Mouse (Mus musculus) testis, postnatal 14 days (tissue): ENCODE data around the gene Hmgn3.
"Not testable (repeated sequence)": the region's sequence is repeated elsewhere in the genome, so short reads cannot be mapped to it uniquely, and the experiment has no call there.

Source experiments
- DNase-seq: peaks from one replicate; pipeline ENCODE4 v3.0.0; 2021; ENCODE audit warnings: low spot score

Hmgn3 gene

GRCm38 (mm10) chr9:83146446-83147188 is at the start of gene Hmgn3:
Gene Hmgn3 (minus strand): TSS chr9:83146685.
- peak; percentile 91 for DNase-seq

- DNase-seq = no peak
Observed at GRCm38 (mm10) chr9:83195765-83196164, 49.3 kb upstream of the Hmgn3 start.

- DNase-seq = no peak
Observed at GRCm38 (mm10) chr9:83195007-83195406, 48.5 kb upstream of the Hmgn3 start.

- no peak for DNase-seq
Observed at GRCm38 (mm10) chr9:83187752-83188151, 41.3 kb upstream of the Hmgn3 start.

DNA sequence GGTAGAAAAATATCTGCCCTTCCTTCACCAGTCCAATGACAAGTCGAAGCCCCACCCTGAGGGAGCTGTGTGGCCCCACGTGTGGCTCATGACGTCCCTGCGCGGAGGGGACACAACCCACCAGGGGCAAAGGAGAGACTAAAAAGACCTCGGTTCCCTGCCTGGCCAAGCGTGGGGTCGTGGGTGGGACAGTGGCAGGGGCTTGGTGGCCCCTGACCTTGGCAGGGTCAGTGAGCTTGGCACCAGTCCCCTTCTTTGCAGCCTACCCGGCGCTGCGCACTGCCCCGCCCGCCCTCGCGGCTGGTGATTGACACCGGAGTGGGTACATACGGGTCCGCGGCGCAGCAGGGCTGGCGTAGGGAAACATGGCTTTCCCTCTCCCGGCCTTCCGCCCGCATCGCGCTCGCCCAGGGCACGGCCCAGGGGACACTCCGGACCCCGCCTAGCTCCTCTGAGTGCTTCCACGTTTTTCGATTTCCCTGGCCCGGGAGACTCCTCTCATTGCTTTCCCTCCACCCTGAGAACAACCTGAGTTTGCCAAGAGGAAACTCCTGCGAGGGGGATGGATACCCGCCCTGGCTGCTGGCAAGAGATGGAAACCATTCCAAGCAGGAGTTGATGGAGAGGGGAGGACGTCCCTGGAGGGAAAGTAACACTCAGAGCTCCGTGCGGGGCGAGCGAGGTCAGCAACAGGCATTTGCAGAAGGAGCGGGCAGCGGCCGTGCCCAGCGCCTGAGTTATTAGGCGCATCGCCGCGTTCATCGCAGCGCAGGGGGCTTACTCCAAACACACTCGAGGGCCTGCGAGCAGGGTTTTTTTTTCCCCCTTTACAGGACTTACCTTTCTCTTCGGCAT is 667 bp downstream of the Hmgn3 start:
- DNase-seq = peak; percentile 69

DNA sequence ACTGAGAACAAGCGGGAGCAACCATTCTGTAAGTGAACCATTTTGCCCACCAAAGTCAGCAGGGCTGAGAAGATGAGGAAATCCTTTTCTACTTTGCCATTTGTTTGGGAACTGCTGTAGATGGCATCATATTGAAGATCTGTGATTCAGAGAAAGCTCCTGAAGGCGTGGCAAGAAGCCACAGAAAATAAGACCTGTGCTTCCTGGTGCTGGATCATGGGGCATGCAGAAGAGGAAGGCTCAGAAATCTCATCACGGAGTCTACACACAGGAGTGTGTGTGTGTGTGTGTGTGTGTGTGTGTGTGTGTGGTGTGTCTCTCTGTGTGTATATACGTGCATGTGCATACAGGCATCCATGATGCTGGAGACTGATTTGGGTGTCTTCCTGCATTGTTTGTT is 16.7 kb downstream of the Hmgn3 start:
- no peak for DNase-seq

GRCm38 (mm10) chr9:83127840-83128239 is 18.6 kb downstream of the Hmgn3 start:
- no peak for DNase-seq

GRCm38 (mm10) chr9:83126482-83126881 is 20.0 kb downstream of the Hmgn3 start:
- DNase-seq = not testable (repeated sequence)

DNA sequence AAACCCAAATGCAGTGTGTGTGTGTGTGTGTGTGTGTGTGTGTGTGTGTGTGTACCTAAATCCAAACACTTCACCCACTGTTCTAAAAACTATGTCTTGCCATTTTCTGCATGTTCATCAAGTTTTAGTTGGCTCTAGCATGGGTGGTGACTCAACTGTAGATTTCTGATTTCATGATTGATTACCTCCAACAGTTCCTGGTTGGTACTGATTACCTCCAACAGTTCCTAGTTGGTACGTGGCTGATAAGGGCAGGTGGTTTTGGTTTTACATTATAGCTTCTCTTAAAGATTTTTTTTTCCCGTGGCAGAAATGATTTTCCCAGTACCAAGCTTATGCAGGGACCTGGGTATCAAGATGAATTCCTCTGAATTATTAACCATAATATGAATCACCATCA is 27.3 kb downstream of the Hmgn3 start:
- no peak for DNase-seq

DNA sequence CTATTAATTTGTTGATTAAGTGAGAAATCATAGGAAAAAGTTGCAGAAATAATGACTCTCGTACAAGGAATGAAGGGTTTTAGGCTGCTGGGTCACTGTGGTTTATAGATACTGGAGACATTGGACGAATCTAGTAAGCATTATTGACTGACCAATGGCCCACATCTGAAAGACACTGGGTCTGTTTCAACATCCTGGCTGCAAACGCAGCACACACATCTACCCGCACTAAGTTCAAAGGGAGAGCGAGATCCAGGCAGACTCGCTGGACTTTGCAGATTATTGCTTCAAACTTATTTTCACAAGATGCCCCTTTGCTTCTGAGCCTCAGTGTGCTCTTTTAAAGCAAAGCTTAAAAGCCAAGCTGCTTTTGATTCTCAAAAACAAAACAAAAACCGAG is 29.0 kb downstream of the Hmgn3 start:
- DNase-seq = no peak

DNA sequence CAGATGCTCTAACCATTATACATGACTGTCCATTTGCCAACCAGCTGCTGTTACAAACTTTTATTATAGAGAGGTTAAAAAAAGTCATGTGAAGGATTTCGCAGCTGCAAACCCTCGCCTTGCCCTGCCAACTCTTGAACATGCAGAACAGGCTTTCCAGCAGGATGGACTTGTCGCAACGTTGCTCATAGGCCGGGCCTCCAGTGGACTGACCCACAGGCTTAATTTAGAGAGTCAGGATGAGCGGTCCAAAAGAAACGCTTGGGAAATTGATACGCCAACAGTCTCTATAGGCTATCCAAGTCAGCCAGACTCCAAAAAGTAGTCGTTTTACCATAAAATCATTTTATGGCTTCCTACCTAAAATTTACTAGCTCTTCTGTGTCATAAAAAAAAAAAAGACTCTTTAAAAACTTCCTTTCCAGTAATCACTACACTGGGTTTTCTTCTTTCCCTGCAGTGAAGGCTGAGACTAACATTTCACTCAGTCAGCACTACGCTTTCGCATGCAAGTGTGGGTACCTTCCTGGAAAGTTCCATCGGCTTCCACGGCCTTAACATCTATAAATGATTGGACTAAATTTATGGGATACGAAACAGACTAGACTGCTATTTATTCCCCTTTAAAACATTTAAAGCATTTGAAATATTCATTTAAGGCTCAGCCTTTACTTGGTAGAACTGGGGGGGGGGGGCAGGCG is 29.6 kb downstream of the Hmgn3 start:
- no peak for DNase-seq

DNA sequence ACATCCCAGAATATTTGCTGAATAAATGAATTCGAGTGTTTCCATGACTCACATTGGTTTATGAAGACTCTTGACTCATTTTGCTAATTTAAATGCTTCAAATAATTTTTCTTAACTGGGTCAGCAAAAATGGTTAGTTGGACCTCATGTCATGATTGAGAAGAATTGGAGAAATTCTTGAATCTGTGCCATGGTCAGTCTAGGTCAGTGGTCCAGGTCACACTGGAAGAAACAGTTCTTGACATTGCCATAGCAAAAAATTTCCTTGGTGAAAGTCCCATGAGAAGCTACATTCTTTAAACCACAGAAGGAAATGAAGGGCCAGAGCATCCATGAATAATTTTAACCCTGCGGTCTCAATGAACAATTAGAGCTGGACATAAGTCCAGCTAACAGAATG is 30.8 kb downstream of the Hmgn3 start:
- DNase-seq = no peak

DNA sequence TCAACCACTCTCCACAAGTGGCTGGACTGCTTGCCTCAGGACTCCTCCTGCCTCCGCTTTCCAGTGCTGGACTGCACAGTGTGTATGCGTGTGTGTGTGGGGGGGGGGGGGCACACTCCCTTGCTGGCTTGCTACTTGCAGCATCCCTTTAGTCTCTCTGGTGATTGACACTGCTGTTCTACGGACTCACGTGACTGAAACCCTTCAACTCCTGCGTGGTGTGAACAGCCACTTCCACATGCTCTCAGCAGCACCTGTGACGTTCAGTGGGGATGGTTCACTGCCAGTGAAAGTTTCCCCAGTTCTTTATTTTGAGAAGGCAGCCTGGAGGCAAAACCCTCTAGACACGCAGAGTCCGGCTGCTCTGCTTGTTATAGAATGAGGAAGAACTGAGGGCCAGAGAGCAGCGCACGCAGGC is 32.7 kb downstream of the Hmgn3 start:
- no peak for DNase-seq

DNA sequence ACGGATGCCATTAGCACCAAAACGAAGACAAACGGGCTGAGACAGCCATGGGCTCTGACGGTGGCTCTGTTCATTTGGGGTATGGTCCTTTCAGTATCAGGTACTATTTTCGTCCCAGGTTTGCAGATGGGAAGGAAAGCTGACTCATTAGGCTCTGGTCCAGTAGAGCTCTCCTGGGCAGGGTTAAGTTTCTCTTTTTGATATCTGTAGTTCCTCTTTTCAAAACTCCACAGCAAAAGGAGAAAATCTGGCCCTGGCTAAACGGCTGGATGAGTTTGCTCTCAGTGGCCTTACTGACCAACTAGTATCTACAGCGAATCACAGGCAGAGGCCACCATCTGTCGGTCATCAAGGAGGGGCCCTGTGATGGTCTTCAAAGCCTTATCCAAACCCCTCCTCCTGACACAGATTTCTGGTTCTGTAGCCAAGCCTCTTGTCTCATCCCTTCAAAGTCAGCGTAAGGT is 34.1 kb downstream of the Hmgn3 start:
- no peak for DNase-seq

DNA sequence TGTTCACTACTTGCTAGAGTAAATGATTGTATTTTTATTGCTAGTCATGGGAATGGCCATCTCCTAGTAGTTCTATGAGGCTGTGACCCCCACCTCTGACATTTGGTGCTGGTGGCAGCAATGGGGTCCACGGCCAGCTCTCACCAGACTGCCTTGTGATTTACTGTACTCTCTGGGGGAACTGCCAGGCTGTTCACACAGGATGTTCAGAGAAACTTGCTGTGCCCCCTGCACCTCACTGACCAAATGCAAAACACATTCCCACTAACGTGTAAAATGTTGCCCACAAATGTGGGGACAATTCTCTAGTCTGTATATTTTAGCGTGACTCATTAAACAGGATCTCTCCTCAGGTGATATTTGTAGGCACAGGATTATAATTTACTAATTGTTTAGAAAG is 34.7 kb downstream of the Hmgn3 start:
- DNase-seq = no peak

DNA sequence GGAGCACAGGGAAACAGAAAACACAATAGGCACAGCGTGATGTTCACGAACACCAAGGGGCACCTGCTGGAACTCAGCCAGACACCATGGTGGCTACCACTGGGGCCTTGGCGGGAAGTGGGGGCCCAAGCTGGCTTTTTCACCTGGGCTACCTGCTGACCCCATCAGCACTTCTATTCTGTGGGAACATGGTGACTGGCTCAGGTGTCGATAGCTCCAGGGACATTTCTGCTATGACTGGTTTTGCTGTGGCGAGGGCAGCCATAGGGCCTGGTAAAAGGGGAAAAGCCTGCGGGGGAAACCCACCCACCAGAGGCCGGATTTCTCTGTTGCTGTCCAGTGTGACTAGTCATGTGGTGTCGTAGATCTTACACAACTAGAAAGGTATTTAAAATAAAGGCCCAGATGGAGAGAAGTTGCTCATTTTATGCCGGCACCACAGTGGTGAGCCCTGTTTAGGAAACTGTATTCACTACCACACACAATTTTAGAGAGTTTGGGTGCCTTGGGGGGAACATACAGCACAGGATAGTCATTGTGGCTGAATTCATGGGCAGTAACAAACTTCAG is 35.3 kb downstream of the Hmgn3 start:
- no peak for DNase-seq

DNA sequence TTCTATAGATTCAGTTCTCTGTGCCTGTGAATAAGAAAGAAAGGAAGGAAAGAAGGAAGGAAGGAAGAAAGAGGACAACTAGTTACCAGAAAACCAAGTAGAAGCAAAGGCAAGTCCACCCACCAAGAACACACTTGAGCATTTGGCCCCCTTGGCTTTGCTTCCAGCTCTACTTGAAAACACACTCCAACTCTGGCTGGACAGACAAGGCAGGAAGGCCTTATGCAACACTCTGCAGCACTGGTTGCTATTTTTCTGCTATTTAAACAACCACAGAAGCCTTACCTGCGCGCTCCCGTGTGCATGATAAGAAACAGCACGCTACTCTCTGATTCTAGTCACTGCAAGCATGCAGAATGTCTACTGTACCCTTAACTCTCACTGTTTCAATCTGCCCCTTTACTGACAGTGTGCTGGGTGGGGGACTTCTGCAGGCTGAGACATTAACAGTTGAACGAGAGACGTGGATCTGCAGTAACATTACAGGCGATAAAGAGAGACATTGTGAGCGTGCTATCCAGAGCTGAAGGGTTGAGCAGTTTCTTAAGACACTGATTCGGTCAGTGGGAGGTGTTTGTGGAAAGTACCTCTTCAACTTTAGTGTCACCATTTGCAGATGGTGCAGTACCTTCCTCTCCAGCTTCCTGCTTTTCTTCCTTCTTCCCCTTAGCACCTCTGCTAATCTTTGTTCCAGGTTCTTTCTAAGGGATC is 35.9 kb downstream of the Hmgn3 start:
- DNase-seq = no peak

DNA sequence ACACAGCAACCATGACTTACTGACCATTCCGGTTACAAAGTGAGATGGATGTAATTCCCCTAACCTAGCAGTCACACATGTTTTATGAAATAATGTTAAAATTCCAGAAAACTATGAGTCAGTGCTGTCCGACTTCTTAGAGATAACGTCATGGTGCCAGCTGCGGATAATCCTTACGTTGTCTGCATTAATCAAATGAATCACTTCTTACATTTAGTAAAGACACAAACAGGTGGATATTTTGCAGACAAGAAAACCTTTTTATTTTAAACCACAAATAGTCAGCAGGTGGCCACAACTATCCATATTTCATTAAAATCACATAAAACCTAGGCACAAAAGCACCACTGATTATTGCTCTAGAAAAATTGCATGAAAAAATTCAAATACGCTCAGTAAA is 36.8 kb downstream of the Hmgn3 start:
- no peak for DNase-seq

- DNase-seq = no peak
Observed at GRCm38 (mm10) chr9:83108821-83109220, 37.7 kb downstream of the Hmgn3 start.

GRCm38 (mm10) chr9:83103785-83104184 is 42.7 kb downstream of the Hmgn3 start:
- no peak for DNase-seq

GRCm38 (mm10) chr9:83101691-83102090 is 44.8 kb downstream of the Hmgn3 start:
- no peak for DNase-seq

DNA sequence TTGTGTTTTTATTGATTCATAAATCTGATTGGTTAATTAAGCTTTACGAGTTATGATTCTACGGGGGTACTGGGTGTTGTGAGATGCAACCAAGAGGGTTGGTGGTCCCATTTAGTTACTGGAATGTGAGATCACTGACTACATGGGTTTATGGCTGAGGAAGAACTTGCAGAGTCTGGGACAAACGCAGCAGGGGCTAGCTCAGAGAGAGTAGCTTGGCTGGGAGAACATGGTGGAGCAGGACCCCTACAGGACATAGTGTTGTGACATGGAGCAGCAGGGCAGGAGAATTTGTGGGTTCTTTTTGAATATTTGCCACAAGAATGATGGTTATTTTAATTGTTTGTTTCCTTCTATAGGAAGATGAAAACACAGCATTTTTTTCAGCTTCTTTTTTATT is 45.7 kb downstream of the Hmgn3 start:
- DNase-seq = no peak
